Mouse (Mus musculus): Measurements from ENCODE around the gene Timp4. TPM values are rescaled to one million over a fixed set of nuclear protein-coding genes. Genes with fewer than 3 reads are reported as not detected.
A peak's percentile ranks its signal among the peaks of the same experiment; 100 is the strongest.

The Timp4 gene
- polyA plus RNA-seq, 1 experiment from 2014 or later, result 0.09 TPM

DNA sequence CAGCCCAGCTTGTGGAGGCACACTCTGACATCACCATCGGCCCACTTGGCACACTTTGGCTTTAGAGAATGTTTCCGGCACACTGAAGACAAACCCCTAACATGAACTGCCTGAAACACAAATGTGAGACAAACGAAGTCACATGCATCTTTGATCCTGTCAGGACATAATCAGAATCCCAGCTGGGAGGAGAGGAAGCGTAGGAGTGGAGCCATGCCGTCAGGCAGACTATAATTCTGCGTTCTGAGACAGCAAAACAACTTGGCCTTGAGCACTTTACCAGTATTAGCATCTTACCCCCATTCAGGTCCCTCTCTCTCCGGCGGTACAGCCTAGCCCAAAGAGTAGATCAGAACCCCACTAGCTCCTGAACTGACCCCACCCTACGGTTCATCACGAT is 21.3 kb upstream of the Timp4 start:
- Histone ChIP-seq H3K9me3 (no peaks in the 10 kb centered on the region), H3K27me3 (ENCODE audit: insufficient read depth, poor library complexity, severe bottlenecking) (peaks cover 95% of the 10 kb centered on the region), H3K4me1 (peaks cover 30% of the 10 kb centered on the region), H3K27ac (no peak overlapping the region; the same call in 1 of the 2 replicates), H3K4me3 (no peak overlapping the region), H3K36me3 (no peaks in the 10 kb centered on the region)
- WGBS, result 82% methylated on average over 10 of the region's 10 CpGs
- no peak for DNase-seq (ENCODE audit: low spot score)

GRCm38 (mm10) chr6:115271866-115272271 is 19.9 kb upstream of the Timp4 start:
- 13% methylated on average over 4 of the region's 4 CpGs for WGBS
- no peaks in the 10 kb centered on the region for H3K9me3 ChIP-seq
- no peak for DNase-seq (ENCODE audit: low spot score)
- H3K4me1 ChIP-seq, result peaks cover 24% of the 10 kb centered on the region
- H3K36me3 ChIP-seq, result no peaks in the 10 kb centered on the region
- peaks cover 93% of the 10 kb centered on the region for H3K27me3 ChIP-seq (ENCODE audit: insufficient read depth, poor library complexity, severe bottlenecking)
- H3K4me3 ChIP-seq, result no peak overlapping the region
- H3K27ac ChIP-seq, result peak overlapping the region; percentile 18; the same call in 1 of the 2 replicates

DNA sequence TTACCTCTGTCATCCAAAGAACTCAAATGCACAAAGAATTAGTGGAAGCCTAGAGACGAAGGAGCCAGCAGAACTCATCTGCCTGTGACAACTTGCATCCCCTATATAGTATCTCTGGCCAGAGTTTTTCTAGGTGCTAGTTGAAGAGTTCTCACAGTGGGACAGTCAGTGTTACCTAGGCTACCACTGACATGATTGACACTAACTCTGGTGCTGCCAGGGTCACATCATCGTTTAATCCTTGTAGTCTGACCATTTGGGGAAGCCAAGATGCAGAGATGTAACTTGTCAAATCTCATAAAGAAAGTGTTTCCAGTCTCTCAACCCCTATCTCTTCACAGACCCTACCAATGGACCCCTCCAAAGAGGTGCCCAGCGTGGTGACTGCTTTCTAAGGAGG is 19.3 kb upstream of the Timp4 start:
- H3K4me3 ChIP-seq, result no peak overlapping the region
- H3K27ac ChIP-seq, result peak overlapping the region; percentile 5; the same call in 1 of the 2 replicates
- peaks cover 24% of the 10 kb centered on the region for H3K4me1 ChIP-seq
- no peaks in the 10 kb centered on the region for H3K36me3 ChIP-seq
- no peaks in the 10 kb centered on the region for H3K9me3 ChIP-seq
- no peak for DNase-seq (ENCODE audit: low spot score)
- H3K27me3 ChIP-seq (ENCODE audit: insufficient read depth, poor library complexity, severe bottlenecking), result peaks cover 93% of the 10 kb centered on the region
- 63% methylated on average over 3 of the region's 3 CpGs for WGBS

DNA sequence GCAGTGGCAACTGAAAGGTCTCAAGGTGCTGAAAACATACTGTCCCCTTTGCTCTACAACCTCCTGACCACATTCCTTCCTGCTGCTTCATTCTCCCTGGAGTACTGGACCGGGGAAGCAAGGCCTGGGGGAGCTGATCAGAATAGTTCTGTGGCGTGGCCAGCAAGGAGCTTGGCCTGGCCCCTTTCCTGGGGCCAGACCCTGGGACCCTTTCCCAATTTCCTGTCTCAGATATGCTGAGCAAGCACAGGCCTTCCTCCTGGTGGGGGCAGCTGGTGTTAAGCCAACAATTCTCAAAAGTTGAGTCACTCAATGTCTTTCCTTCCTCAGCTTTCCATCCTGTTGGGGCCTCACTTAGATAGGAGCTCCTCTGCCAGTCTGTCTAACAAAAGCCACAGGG is 18.1 kb upstream of the Timp4 start:
- no peak for DNase-seq (ENCODE audit: low spot score)
- Histone ChIP-seq H3K27me3 (ENCODE audit: insufficient read depth, poor library complexity, severe bottlenecking) (peaks cover 92% of the 10 kb centered on the region), H3K4me3 (no peak overlapping the region), H3K36me3 (no peaks in the 10 kb centered on the region), H3K4me1 (peaks cover 24% of the 10 kb centered on the region), H3K27ac (no peak overlapping the region), H3K9me3 (no peaks in the 10 kb centered on the region)
- 24% methylated on average over 2 of the region's 2 CpGs for WGBS

DNA sequence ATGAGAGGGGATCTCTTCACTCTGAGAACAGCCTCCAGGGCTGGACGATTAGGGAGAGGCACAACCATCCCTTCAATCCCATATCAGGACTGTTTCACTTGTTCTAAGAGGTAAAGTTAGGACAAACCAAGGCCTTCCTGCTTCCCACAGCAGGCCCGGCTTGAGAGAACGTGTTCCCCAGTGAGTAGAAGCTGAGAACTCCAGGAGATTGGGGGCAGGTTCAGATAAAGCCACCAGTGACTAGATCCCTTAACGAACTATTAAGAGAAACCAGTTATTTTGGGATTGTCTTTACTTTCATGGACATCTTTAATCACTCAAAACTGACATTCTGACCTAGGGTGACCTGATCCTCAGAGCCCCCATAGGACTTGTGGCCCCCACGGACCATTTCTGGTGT is 17.6 kb upstream of the Timp4 start:
- no peak overlapping the region for H3K4me3 ChIP-seq
- no peak for DNase-seq (ENCODE audit: low spot score)
- H3K36me3 ChIP-seq, result no peaks in the 10 kb centered on the region
- H3K27me3 ChIP-seq (ENCODE audit: insufficient read depth, poor library complexity, severe bottlenecking), result peaks cover 90% of the 10 kb centered on the region
- 0 out of 2 replicates have a peak overlapping the region, but pooled peaks have one; percentile 2 for H3K27ac ChIP-seq
- peaks cover 24% of the 10 kb centered on the region for H3K4me1 ChIP-seq
- whole genome bisulfite sequencing, result 48% methylated on average over 5 of the region's 5 CpGs
- no peaks in the 10 kb centered on the region for H3K9me3 ChIP-seq

- Histone ChIP-seq H3K9me3 (no peaks in the 10 kb centered on the region), H3K27ac (no peak overlapping the region), H3K36me3 (no peaks in the 10 kb centered on the region), H3K4me3 (no peak overlapping the region), H3K27me3 (ENCODE audit: insufficient read depth, poor library complexity, severe bottlenecking) (peaks cover 88% of the 10 kb centered on the region), H3K4me1 (peaks cover 24% of the 10 kb centered on the region)
- WGBS, result 82% methylated on average over 10 of the region's 10 CpGs
- no peak for DNase-seq (ENCODE audit: low spot score)
Measured at GRCm38 (mm10) chr6:115268551-115269385, 16.8 kb upstream of the Timp4 start.

GRCm38 (mm10) chr6:115267916-115268315 is 15.9 kb upstream of the Timp4 start:
- Histone ChIP-seq H3K27ac (no peak overlapping the region), H3K4me1 (peaks cover 24% of the 10 kb centered on the region), H3K9me3 (no peaks in the 10 kb centered on the region), H3K4me3 (no peak overlapping the region), H3K36me3 (no peaks in the 10 kb centered on the region), H3K27me3 (ENCODE audit: insufficient read depth, poor library complexity, severe bottlenecking) (peaks cover 88% of the 10 kb centered on the region)
- no peak for DNase-seq (ENCODE audit: low spot score)
- WGBS, result 55% methylated on average over 2 of the region's 2 CpGs

- H3K4me1 ChIP-seq, result peaks cover 17% of the 10 kb centered on the region
- no peak for DNase-seq (ENCODE audit: low spot score)
- no peaks in the 10 kb centered on the region for H3K36me3 ChIP-seq
- no peaks in the 10 kb centered on the region for H3K9me3 ChIP-seq
- no peak overlapping the region for H3K27ac ChIP-seq
- H3K4me3 ChIP-seq, result no peak overlapping the region
- peaks cover 87% of the 10 kb centered on the region for H3K27me3 ChIP-seq (ENCODE audit: insufficient read depth, poor library complexity, severe bottlenecking)
- 81% methylated on average over 5 of the region's 5 CpGs for WGBS
Measured at GRCm38 (mm10) chr6:115266791-115267190, 14.8 kb upstream of the Timp4 start.

GRCm38 (mm10) chr6:115260507-115260906 is 8.5 kb upstream of the Timp4 start:
- no peak for DNase-seq (ENCODE audit: low spot score)
- peaks cover 69% of the 10 kb centered on the region for H3K27me3 ChIP-seq (ENCODE audit: insufficient read depth, poor library complexity, severe bottlenecking)
- H3K36me3 ChIP-seq, result no peaks in the 10 kb centered on the region
- H3K4me3 ChIP-seq, result no peak overlapping the region
- H3K27ac ChIP-seq, result no peak overlapping the region
- no peaks in the 10 kb centered on the region for H3K9me3 ChIP-seq
- 69% methylated on average over 3 of the region's 3 CpGs for WGBS
- peaks cover 2% of the 10 kb centered on the region; the same call in 1 of the 2 replicates for H3K4me1 ChIP-seq

GRCm38 (mm10) chr6:115255171-115255570 is 3.2 kb upstream of the Timp4 start:
- Histone ChIP-seq H3K27ac (no peak overlapping the region), H3K27me3 (ENCODE audit: insufficient read depth, poor library complexity, severe bottlenecking) (peaks cover 78% of the 10 kb centered on the region), H3K4me3 (no peak overlapping the region), H3K36me3 (no peaks in the 10 kb centered on the region), H3K9me3 (no peaks in the 10 kb centered on the region), H3K4me1 (peaks cover 15% of the 10 kb centered on the region)
- WGBS, result 81% methylated on average over 3 of the region's 3 CpGs
- no peak for DNase-seq (ENCODE audit: low spot score)

GRCm38 (mm10) chr6:115251531-115251985 is 447 bp downstream of the Timp4 start:
- H3K27ac ChIP-seq, result no peak overlapping the region
- peaks cover 100% of the 10 kb centered on the region for H3K27me3 ChIP-seq (ENCODE audit: insufficient read depth, poor library complexity, severe bottlenecking)
- no peaks in the 10 kb centered on the region for H3K36me3 ChIP-seq
- no peaks in the 10 kb centered on the region for H3K9me3 ChIP-seq
- WGBS, result 4% methylated on average over 13 of the region's 13 CpGs
- H3K4me1 ChIP-seq, result peaks cover 15% of the 10 kb centered on the region
- peak overlapping the region; percentile 34 for H3K4me3 ChIP-seq
- DNase-seq (ENCODE audit: low spot score), result no peak

GRCm38 (mm10) chr6:115245500-115246058 is 6.4 kb downstream of the Timp4 start:
- 0 out of 2 replicates have a peak, but pooled peaks cover 10% of the 10 kb centered on the region for H3K4me1 ChIP-seq
- H3K4me3 ChIP-seq, result no peak overlapping the region
- H3K27ac ChIP-seq, result no peak overlapping the region
- DNase-seq (ENCODE audit: low spot score), result no peak
- 58% methylated on average over 3 of the region's 3 CpGs for WGBS
- no peaks in the 10 kb centered on the region for H3K36me3 ChIP-seq
- H3K9me3 ChIP-seq, result no peaks in the 10 kb centered on the region
- H3K27me3 ChIP-seq (ENCODE audit: insufficient read depth, poor library complexity, severe bottlenecking), result peaks cover 89% of the 10 kb centered on the region

- H3K27ac ChIP-seq, result no peak overlapping the region
- peaks cover 15% of the 10 kb centered on the region; the same call in 1 of the 2 replicates for H3K4me1 ChIP-seq
- no peaks in the 10 kb centered on the region for H3K9me3 ChIP-seq
- no peaks in the 10 kb centered on the region for H3K36me3 ChIP-seq
- no peak for DNase-seq (ENCODE audit: low spot score)
- WGBS, result 62% methylated on average over 2 of the region's 2 CpGs
- no peak overlapping the region for H3K4me3 ChIP-seq
- H3K27me3 ChIP-seq (ENCODE audit: insufficient read depth, poor library complexity, severe bottlenecking), result peaks cover 78% of the 10 kb centered on the region
Measured at GRCm38 (mm10) chr6:115244222-115244621, 7.8 kb downstream of the Timp4 start.

All from heart, embryonic 10.5 days (tissue).